Mouse (Mus musculus) kidney, postnatal 10 days (tissue): ENCODE results near the gene Upb1.
A peak's percentile ranks its signal among the peaks of the same experiment; 100 is the strongest.
"Not testable (repeated sequence)": the region's sequence is repeated elsewhere in the genome, so short reads cannot be mapped to it uniquely, and the experiment has no call there.

Source experiments
- DNase-seq: peaks from one replicate; pipeline ENCODE4 v3.0.0; 2021; ENCODE audit warnings: mixed read lengths

Upb1 gene

GRCm38 (mm10) chr10:75456061-75456831 is 55.3 kb downstream of the Upb1 start:
- not testable (repeated sequence) for DNase-seq

- DNase-seq: no peak
Measured at GRCm38 (mm10) chr10:75457852-75458251, 56.9 kb downstream of the Upb1 start.

- no peak for DNase-seq
Measured at GRCm38 (mm10) chr10:75458329-75458728, 57.4 kb downstream of the Upb1 start.

GRCm38 (mm10) chr10:75462728-75463127 is 61.8 kb downstream of the Upb1 start:
- DNase-seq: no peak

- no peak for DNase-seq
Measured at GRCm38 (mm10) chr10:75465781-75466550, 65.1 kb downstream of the Upb1 start.

- DNase-seq: no peak
Measured at GRCm38 (mm10) chr10:75473411-75473810, 72.5 kb downstream of the Upb1 start.

DNA sequence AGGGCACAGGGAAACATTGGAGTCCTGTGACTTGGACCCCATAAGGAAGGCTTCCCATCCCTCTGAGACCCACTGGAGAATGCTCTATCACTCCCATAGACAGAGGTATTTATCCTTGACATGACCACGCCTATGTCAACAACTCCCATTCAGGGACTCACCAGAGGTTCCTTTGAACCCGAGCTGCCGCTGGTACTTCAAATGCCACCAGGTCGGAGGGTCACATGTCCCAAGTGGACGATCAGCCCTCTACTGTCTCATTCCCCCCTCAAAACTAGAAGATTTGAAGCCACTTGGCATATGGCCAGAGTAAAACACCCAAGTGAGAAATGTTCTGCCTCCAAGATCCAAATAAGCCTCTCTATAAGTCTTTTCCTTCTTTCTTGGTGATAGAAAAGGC is 73.7 kb downstream of the Upb1 start:
- no peak for DNase-seq

DNA sequence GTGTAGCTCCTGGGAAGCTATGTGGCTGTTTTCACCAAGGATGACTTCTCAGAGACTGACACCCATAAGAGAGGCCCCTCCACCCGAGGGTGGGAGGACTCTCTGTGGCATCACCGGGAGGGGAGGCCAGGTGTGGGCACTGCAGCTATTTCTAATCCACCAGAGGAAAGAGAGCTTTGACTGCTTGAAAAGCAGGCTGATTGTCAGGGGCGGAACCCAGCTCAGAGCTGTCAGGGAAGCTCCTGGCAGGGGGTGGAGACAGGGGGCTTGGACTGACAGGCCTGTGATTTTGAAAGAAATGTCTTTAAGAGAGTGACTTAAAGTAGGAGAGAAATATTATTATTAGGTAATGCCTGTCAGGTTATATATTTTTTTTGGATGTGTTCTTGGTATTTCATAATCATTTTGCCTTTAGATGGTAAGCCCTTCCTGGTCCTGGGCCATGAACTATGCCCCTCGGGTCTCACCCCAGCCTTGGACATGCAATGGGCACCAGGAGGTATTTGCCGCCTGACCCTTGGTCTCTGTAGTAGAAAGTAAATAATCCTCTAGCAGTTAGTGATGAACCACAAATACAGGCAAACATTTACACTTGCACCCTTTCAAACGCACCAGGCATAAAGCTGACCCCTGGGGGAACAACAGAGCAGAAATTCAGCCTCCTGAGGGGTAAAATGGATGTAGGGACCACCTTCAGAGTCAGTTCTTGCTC is 74.4 kb downstream of the Upb1 start:
- not testable (repeated sequence) for DNase-seq

- DNase-seq: no peak
Measured at GRCm38 (mm10) chr10:75477034-75477433, 76.1 kb downstream of the Upb1 start.

- no peak for DNase-seq
Measured at GRCm38 (mm10) chr10:75479955-75480354, 79.0 kb downstream of the Upb1 start.

GRCm38 (mm10) chr10:75481703-75482102 is 80.8 kb downstream of the Upb1 start:
- no peak for DNase-seq

DNA sequence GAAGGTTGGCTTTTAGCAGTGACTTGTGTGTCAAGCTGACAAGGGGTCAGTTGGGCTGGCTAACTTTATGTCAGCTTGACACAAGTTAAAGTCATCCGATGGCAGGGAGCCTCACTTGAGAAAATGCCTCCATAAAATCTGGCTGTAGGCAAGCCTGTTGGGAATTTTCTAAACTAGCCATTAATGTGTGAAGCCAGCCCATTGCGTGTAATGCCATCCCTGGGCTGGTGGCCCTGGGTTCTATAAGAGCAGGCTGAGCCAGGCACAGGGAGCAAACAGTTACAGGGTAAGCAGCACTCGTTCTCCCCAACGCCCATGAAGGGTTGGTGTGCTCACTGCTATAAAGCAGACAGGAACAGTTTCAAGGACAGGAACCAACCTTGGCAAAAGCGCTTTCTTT is 81.4 kb downstream of the Upb1 start:
- DNase-seq: no peak

DNA sequence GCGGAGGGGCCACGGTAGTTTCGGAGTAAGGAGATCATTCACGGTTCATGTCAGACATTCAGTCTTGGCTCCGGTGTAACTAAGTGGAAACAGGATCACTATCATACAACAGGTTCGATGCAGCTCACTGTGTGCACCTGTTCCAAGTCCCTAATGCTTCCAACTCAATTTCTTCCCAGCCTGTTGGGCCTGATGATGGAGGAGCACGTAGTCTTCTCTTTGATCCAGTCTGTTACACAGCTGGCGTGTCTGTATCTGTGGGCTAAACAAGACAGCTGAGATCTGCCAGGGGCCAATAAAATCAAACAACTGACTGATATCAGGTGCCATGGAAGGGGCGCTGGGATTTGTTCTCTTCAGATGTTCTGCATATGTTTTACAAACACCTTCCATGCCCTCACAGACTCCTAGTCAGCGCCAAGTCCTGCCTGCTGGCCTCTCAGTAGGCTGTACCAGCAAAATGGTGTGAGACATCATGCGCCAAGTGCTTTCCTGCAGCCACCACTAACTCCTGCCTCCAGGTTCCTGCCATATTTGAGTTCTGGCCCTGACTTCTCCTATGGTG is 82.1 kb downstream of the Upb1 start:
- no peak for DNase-seq

DNA sequence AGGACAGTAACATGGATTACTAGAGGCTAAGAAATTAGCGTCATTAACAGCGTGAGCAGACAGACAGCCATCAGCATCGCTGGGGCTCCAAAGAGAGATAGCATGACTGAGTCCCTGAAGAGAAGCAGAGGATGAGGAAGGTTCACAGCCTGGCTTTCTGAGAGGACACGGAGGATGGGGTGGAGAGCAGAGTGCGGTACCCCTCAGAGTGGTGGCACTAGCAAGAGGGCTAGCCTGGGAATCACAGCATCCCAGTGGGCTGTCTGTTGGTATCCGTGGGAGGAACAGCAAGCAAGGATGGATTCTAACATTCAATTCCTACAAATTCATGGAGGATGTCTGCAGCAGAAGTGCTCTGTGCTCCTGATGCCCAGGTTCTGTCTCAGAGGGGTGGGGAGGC is 83.2 kb downstream of the Upb1 start:
- no peak for DNase-seq

- no peak for DNase-seq
Measured at GRCm38 (mm10) chr10:75484767-75485166, 83.9 kb downstream of the Upb1 start.

GRCm38 (mm10) chr10:75486086-75486979 is 85.4 kb downstream of the Upb1 start:
- peak; percentile 91 for DNase-seq

DNA sequence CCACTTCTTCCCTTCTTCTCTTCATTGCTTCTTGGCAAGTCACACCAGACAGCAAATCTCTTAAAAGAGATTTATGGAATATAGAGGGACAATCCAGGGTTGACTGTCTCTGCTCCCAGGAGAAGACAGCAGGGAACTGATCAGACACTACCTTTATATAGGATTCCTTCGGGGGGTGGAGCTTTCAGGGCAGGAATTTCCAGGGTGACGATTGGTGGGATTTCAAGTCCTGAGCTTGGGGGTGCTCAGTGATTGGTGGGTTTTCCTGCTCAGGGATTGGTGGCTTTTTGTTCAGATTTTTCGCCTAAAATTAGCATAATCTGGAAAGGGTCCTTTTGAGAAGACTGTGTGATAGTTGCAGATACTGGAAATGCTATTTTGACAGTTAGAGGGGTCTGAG is 86.2 kb downstream of the Upb1 start:
- DNase-seq: no peak

DNA sequence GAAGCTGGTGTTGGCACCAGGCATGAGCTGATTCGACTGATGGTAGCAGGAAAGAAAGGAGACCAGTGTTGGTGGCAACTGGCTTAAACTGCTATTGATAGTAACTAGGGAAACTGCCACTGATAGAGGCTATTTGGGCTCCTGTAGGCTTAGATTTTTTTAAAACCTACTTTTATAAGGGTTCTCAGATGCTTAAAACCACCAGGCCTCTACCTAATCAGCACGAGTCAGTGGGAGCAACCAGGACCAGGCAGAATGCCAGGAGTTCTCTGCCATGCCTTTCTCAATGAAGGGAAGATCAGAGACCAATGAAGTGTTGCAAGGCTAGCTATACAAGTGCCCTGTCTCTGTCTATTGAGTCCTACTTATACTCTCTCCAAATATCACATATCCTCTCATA is 88.6 kb downstream of the Upb1 start:
- no peak for DNase-seq

DNA sequence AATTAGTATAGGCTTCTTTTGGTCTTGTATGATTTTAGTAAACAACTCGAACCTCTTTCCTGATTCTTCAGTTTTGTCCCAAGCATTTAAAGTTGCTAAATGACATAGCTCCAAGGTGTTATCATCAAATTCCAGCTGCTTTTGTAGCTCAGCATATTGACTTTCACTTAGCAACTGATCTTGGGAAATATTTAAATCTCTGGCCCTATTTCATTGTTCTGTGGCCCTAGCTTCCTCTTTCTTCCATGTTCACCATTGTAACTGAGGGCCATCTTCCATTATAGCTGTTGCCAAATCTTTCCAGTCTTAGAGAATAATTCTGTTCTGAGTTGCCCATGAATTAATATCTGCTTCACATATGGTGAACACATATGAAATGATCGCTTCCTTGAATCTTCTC is 89.8 kb downstream of the Upb1 start:
- no peak for DNase-seq
